Mouse (Mus musculus) C2C12 (cell line): Measurements from ENCODE around the gene Stk31. TPM values are rescaled to one million over a fixed set of nuclear protein-coding genes. Genes with fewer than 3 reads are reported as not detected.

Experiments
- H3K27me3 ChIP-seq: one replicate; pipeline ENCODE4 v1.6.1; 2011; ENCODE audit not compliant: control insufficient read depth, insufficient read depth, insufficient read length
- H3K36me3 ChIP-seq: one replicate; pipeline ENCODE4 v1.6.1; 2011; ENCODE audit not compliant: control insufficient read depth, insufficient read depth
- H3K4me3 ChIP-seq: one replicate; pipeline ENCODE4 v1.5.1; 2011; ENCODE audit warnings: mild to moderate bottlenecking, control low read depth; ENCODE audit not compliant: poor library complexity, insufficient read depth, severe bottlenecking
- H3K79me2 ChIP-seq: one replicate; pipeline ENCODE4 v1.6.1; 2011; ENCODE audit not compliant: control insufficient read depth, insufficient read depth
- H3K79me3 ChIP-seq: one replicate; pipeline ENCODE4 v1.6.1; 2011; ENCODE audit warnings: low read depth, control low read depth
- H3ac ChIP-seq: one replicate; pipeline ENCODE3; 2011; ENCODE audit warnings: low read depth; ENCODE audit not compliant: control insufficient read depth, insufficient read length
- CEBPB ChIP-seq: IDR thresholded peaks from one replicate; pipeline ENCODE4 v1.6.1; 2011; ENCODE audit warnings: low read depth, mild to moderate bottlenecking, control low read depth, moderate library complexity
- CTCF ChIP-seq: IDR thresholded peaks from one replicate; pipeline ENCODE4 v1.5.1; 2011; ENCODE audit not compliant: control insufficient read depth, insufficient read depth, insufficient read length
- FOSL1 ChIP-seq: IDR thresholded peaks from one replicate; pipeline ENCODE4 v1.8.0; 2011; ENCODE audit warnings: mild to moderate bottlenecking, low read length; ENCODE audit not compliant: poor library complexity, insufficient read depth, severe bottlenecking
- MAX ChIP-seq: IDR thresholded peaks from one replicate; pipeline ENCODE4 v1.6.1; 2011; ENCODE audit warnings: mild to moderate bottlenecking, control low read depth
- MYOD1 ChIP-seq: IDR thresholded peaks from one replicate; pipeline ENCODE4 v1.6.1; 2011; ENCODE audit warnings: low read depth; ENCODE audit not compliant: control insufficient read depth, insufficient read length
- MYOG ChIP-seq: IDR thresholded peaks from one replicate; pipeline ENCODE4 v1.6.1; 2011; ENCODE audit not compliant: control insufficient read depth, insufficient read length; ENCODE audit errors: extremely low read depth
- USF1 ChIP-seq: IDR thresholded peaks from one replicate; pipeline ENCODE4 v1.6.1; 2011; ENCODE audit warnings: low read depth, mild to moderate bottlenecking, control low read depth, moderate library complexity
- polyA plus RNA-seq: library from polyadenylated mRNA; unstranded; fragments of >200 nt; fragmentation: generic; extraction: Trizol; gene quantifications from one replicate; pipeline ENCODE4 v1.2.1, GENCODE M21; 2012; ENCODE audit warnings: missing spikeins

Stk31 gene
- polyA plus RNA-seq, 1 experiment, result not detected

DNA sequence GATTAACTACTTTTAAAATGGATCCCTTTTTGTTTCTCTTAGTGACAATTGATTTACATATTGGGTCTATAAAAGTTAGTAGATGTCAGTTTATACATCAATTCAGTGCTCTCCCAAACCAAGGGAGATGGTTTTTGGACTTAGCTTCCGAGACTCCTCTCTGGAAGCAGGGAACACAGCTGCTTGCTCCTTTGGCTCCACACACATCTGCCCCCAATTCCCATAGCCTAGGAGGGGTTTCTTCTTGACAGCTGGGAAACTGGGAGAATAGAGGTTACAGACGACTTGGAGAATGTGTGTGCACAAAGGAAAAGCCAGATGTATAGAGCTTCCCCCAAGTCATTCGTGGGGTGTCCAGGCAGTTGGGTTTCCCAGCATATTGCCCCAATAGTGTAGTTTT is 27.2 kb upstream of the Stk31 start:
- peak overlapping the region; percentile 23 for H3K4me3 ChIP-seq
- H3ac ChIP-seq, result no peak overlapping the region
- H3K79me2 ChIP-seq, result no peaks in the 10 kb centered on the region
- no peaks in the 10 kb centered on the region for H3K79me3 ChIP-seq
- H3K27me3 ChIP-seq, result no peaks in the 10 kb centered on the region
- TF ChIP-seq FOSL1 (no peak), MYOD1 (no peak), MYOG (no peak), USF1 (no peak), MAX (no peak), CEBPB (no peak), CTCF (no peak)
- no peaks in the 10 kb centered on the region for H3K36me3 ChIP-seq

DNA sequence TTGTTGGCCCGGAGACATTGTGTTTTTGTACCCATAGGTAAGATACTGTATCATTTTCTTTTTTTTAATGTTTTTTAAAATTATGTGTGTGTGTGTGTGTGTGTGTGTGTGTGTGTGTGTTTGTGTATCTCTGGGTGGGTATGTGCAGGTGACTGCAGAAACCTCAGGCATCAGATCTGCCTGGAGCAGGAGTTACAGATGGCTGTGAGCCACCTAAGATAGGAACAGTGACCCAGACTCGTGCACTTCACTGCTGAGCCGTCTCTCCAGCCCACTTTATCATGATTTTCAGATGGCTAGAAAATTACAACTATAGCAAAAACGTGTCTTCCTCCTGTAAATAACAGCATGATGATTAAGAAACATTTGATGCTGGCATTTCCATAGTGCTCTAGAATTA is 22.7 kb upstream of the Stk31 start:
- H3ac ChIP-seq, result no peak overlapping the region
- no peaks in the 10 kb centered on the region for H3K79me3 ChIP-seq
- H3K27me3 ChIP-seq, result no peaks in the 10 kb centered on the region
- no peak for TF ChIP-seq CEBPB
- TF ChIP-seq USF1, result no peak
- no peak for TF ChIP-seq MYOG
- no peak for TF ChIP-seq MAX
- TF ChIP-seq CTCF, result no peak
- no peaks in the 10 kb centered on the region for H3K79me2 ChIP-seq
- H3K36me3 ChIP-seq, result no peaks in the 10 kb centered on the region
- no peak overlapping the region for H3K4me3 ChIP-seq

DNA sequence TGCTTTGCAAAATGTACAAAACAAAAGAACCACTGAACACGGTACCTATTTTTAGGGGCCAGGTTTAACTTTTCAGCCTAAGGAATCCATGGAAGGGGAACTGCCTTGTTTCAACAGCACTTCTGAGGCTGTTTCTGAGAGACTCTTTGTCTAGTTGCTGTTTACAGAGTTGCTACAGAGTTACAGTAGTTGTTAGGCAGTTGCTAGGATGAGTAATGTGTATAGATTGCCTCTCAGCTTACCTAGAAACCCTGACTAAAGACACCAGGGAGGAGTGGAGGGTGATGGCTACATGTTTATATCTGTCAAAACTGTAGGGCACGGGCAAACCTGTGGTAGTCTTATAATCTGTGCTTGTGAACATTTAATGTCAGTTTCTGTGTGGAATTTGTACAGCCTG is 21.5 kb upstream of the Stk31 start:
- Histone ChIP-seq H3K79me2 (no peaks in the 10 kb centered on the region), H3K79me3 (no peaks in the 10 kb centered on the region), H3K27me3 (no peaks in the 10 kb centered on the region), H3K4me3 (no peak overlapping the region), H3ac (no peak overlapping the region), H3K36me3 (no peaks in the 10 kb centered on the region)
- TF ChIP-seq FOSL1 (no peak), MYOD1 (no peak), CTCF (no peak), MYOG (no peak), CEBPB (no peak), USF1 (no peak), MAX (no peak)

DNA sequence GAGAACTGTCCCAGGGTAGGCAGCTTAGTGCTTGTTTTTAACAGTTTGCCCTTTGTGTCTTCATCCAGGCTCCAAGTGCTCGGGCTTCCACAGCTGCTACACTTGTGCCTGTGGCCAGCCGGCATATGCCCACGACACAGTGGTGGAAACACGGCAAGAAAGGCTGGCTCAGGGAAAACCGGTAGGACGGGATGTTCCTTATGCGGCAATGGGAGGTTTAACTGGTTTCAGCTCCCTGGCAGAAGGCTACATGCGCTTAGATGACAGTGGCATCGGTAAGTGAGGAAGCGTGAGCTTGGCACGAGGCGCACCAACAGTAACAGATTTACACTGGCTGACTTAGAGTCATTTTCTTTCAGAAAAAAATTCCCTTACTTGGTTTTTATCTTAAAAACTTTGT is 17.1 kb upstream of the Stk31 start:
- H3K36me3 ChIP-seq, result no peaks in the 10 kb centered on the region
- H3K79me2 ChIP-seq, result no peaks in the 10 kb centered on the region
- no peak overlapping the region for H3ac ChIP-seq
- no peaks in the 10 kb centered on the region for H3K27me3 ChIP-seq
- TF ChIP-seq MYOG (no peak), CEBPB (no peak), USF1 (no peak), MAX (no peak), MYOD1 (no peak), CTCF (no peak), FOSL1 (no peak)
- no peaks in the 10 kb centered on the region for H3K79me3 ChIP-seq
- no peak overlapping the region for H3K4me3 ChIP-seq

DNA sequence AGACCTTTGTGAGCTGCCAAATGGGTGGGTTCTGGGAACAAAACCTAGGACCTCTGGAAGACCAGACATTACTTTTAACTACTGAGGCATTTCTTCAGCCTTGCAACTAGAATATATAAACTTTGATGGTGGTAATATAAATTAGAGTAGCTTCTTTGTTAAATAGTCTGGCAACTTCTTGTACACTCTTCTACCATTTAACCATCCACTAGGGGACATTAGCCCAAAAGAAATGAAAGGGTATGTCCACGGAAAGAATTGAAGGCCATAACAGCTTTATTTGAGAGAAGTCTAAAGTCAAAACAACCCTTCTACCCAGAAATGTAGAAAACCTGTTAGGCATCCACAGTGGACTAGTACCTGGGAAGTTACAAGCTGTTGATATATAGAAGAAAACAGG is 1.1 kb upstream of the Stk31 start:
- H3K79me2 ChIP-seq, result no peaks in the 10 kb centered on the region
- no peaks in the 10 kb centered on the region for H3K36me3 ChIP-seq
- TF ChIP-seq FOSL1 (no peak), MAX (no peak), USF1 (no peak), CEBPB (no peak), MYOG (no peak), CTCF (no peak), MYOD1 (no peak)
- H3K27me3 ChIP-seq, result no peaks in the 10 kb centered on the region
- H3K79me3 ChIP-seq, result no peaks in the 10 kb centered on the region
- no peak overlapping the region for H3K4me3 ChIP-seq
- H3ac ChIP-seq, result no peak overlapping the region

DNA sequence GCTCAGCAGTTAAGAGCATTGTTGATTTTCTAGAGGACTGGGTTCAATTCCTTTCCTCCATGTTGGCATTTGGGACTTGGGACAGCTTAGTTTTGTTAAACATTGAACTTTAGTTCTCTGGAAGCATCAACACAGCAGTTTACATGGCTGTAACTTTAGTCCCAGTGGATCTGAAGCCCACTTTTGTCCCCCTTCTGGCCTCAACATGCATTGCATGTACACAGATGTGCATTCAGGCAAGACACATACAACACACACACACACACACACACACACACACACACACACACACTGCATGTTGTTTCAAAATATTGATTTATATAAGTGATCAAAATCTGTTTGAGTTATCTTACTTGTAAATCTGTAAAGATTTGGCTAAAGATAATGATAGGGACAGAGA is 2.1 kb downstream of the Stk31 start:
- H3ac ChIP-seq, result no peak overlapping the region
- H3K27me3 ChIP-seq, result no peaks in the 10 kb centered on the region
- no peaks in the 10 kb centered on the region for H3K79me2 ChIP-seq
- no peak overlapping the region for H3K4me3 ChIP-seq
- H3K36me3 ChIP-seq, result no peaks in the 10 kb centered on the region
- TF ChIP-seq MYOD1 (no peak), CTCF (no peak), CEBPB (no peak), MAX (no peak), MYOG (no peak), USF1 (no peak), FOSL1 (no peak)
- H3K79me3 ChIP-seq, result no peaks in the 10 kb centered on the region
